Mouse (Mus musculus): ENCODE data around the gene Maml3. TPM values are rescaled to one million over a fixed set of nuclear protein-coding genes. Genes with fewer than 3 reads are reported as not detected.

Gene Maml3
- total RNA-seq, 1 experiment, result 1.2 TPM

- H3K4me3 ChIP-seq (ENCODE audit: insufficient read depth in 1 of 2, low read depth in 1 of 2, low read length in 2 of 2, poor library complexity in 1 of 2, severe bottlenecking in 1 of 2), result no peak overlapping the region
- in situ Hi-C loops (cut with MboI; ENCODE audit: low sequenced_read_pairs in 2 of 2, unreplicated experiment in 2 of 2), result no loop called here
- H3K27ac ChIP-seq (ENCODE audit: insufficient read depth, low read depth, low read length, poor library complexity, severe bottlenecking), result no peak overlapping the region
- H3K4me1 ChIP-seq (ENCODE audit: control insufficient read depth in 2 of 2, insufficient read depth in 2 of 2, low read length in 2 of 2, poor library complexity in 1 of 2), result no peaks in the 10 kb centered on the region
- no peak for DNase-seq (ENCODE audit: low read depth, low spot score)
- TF ChIP-seq ZC3H11A (IDR thresholded peaks at IDR 0.05; ENCODE audit: borderline replicate concordance, low read depth, low read length) (no peak), ZNF384 (IDR thresholded peaks at IDR 0.05; ENCODE audit: low read depth, low read length) (no peak), CHD2 (IDR thresholded peaks at IDR 0.05; ENCODE audit: low read depth, low read length) (no peak), HCFC1 (IDR thresholded peaks at IDR 0.05; ENCODE audit: borderline replicate concordance, insufficient read depth, low read length) (no peak), MAFK (IDR thresholded peaks at IDR 0.05; ENCODE audit: insufficient read depth, low read depth, low read length) (no peak)
- H3K9ac ChIP-seq (ENCODE audit: insufficient read depth, low read depth, low read length, poor library complexity, severe bottlenecking), result no peak overlapping the region
- no peaks in the 10 kb centered on the region for H3K9me3 ChIP-seq (ENCODE audit: control insufficient read depth, insufficient read depth, low read depth, low read length)
- H3K36me3 ChIP-seq (ENCODE audit: control insufficient read depth, insufficient read depth, low read length, poor library complexity, severe bottlenecking), result no peaks in the 10 kb centered on the region
Measured at GRCm38 (mm10) chr3:51727968-51728367, 376.9 kb downstream of the Maml3 start.

- in situ Hi-C loops (cut with MboI; ENCODE audit: low sequenced_read_pairs in 2 of 2, unreplicated experiment in 2 of 2), result no loop called here
- TF ChIP-seq ZC3H11A (IDR thresholded peaks at IDR 0.05; ENCODE audit: borderline replicate concordance, low read depth, low read length) (no peak), CHD2 (IDR thresholded peaks at IDR 0.05; ENCODE audit: low read depth, low read length) (no peak), ZNF384 (IDR thresholded peaks at IDR 0.05; ENCODE audit: low read depth, low read length) (no peak), MAFK (IDR thresholded peaks at IDR 0.05; ENCODE audit: insufficient read depth, low read depth, low read length) (no peak), HCFC1 (IDR thresholded peaks at IDR 0.05; ENCODE audit: borderline replicate concordance, insufficient read depth, low read length) (no peak)
- Histone ChIP-seq H3K27ac (ENCODE audit: insufficient read depth, low read depth, low read length, poor library complexity, severe bottlenecking) (no peak overlapping the region), H3K4me1 (ENCODE audit: control insufficient read depth in 2 of 2, insufficient read depth in 2 of 2, low read length in 2 of 2, poor library complexity in 1 of 2) (no peaks in the 10 kb centered on the region), H3K36me3 (ENCODE audit: control insufficient read depth, insufficient read depth, low read length, poor library complexity, severe bottlenecking) (no peaks in the 10 kb centered on the region), H3K9ac (ENCODE audit: insufficient read depth, low read depth, low read length, poor library complexity, severe bottlenecking) (no peak overlapping the region), H3K9me3 (ENCODE audit: control insufficient read depth, insufficient read depth, low read depth, low read length) (no peaks in the 10 kb centered on the region), H3K4me3 (ENCODE audit: insufficient read depth in 1 of 2, low read depth in 1 of 2, low read length in 2 of 2, poor library complexity in 1 of 2, severe bottlenecking in 1 of 2) (no peak overlapping the region)
- no peak for DNase-seq (ENCODE audit: low read depth, low spot score)
Measured at GRCm38 (mm10) chr3:51727487-51727886, 377.4 kb downstream of the Maml3 start.

GRCm38 (mm10) chr3:51726257-51726656, 378.6 kb downstream of the Maml3 start:
- Histone ChIP-seq H3K4me3 (ENCODE audit: insufficient read depth in 1 of 2, low read depth in 1 of 2, low read length in 2 of 2, poor library complexity in 1 of 2, severe bottlenecking in 1 of 2) (no peak overlapping the region), H3K9ac (ENCODE audit: insufficient read depth, low read depth, low read length, poor library complexity, severe bottlenecking) (no peak overlapping the region), H3K27ac (ENCODE audit: insufficient read depth, low read depth, low read length, poor library complexity, severe bottlenecking) (no peak overlapping the region), H3K4me1 (ENCODE audit: control insufficient read depth in 2 of 2, insufficient read depth in 2 of 2, low read length in 2 of 2, poor library complexity in 1 of 2) (no peaks in the 10 kb centered on the region), H3K9me3 (ENCODE audit: control insufficient read depth, insufficient read depth, low read depth, low read length) (no peaks in the 10 kb centered on the region), H3K36me3 (ENCODE audit: control insufficient read depth, insufficient read depth, low read length, poor library complexity, severe bottlenecking) (no peaks in the 10 kb centered on the region)
- DNase-seq (ENCODE audit: low read depth, low spot score), result no peak
- TF ChIP-seq ZC3H11A (IDR thresholded peaks at IDR 0.05; ENCODE audit: borderline replicate concordance, low read depth, low read length), result no peak
- no peak for TF ChIP-seq ZNF384 (IDR thresholded peaks at IDR 0.05; ENCODE audit: low read depth, low read length)
- no peak for TF ChIP-seq HCFC1 (IDR thresholded peaks at IDR 0.05; ENCODE audit: borderline replicate concordance, insufficient read depth, low read length)
- no peak for TF ChIP-seq CHD2 (IDR thresholded peaks at IDR 0.05; ENCODE audit: low read depth, low read length)
- no peak for TF ChIP-seq MAFK (IDR thresholded peaks at IDR 0.05; ENCODE audit: insufficient read depth, low read depth, low read length)
- in situ Hi-C loops (cut with MboI; ENCODE audit: low sequenced_read_pairs in 2 of 2, unreplicated experiment in 2 of 2), result no loop called here

- H3K27ac ChIP-seq (ENCODE audit: insufficient read depth, low read depth, low read length, poor library complexity, severe bottlenecking), result no peak overlapping the region
- H3K9ac ChIP-seq (ENCODE audit: insufficient read depth, low read depth, low read length, poor library complexity, severe bottlenecking), result no peak overlapping the region
- no peak overlapping the region for H3K4me3 ChIP-seq (ENCODE audit: insufficient read depth in 1 of 2, low read depth in 1 of 2, low read length in 2 of 2, poor library complexity in 1 of 2, severe bottlenecking in 1 of 2)
- DNase-seq (ENCODE audit: low read depth, low spot score), result no peak
- in situ Hi-C loops (cut with MboI; ENCODE audit: low sequenced_read_pairs in 2 of 2, unreplicated experiment in 2 of 2), result no loop called here
- H3K9me3 ChIP-seq (ENCODE audit: control insufficient read depth, insufficient read depth, low read depth, low read length), result no peaks in the 10 kb centered on the region
- no peak for TF ChIP-seq MAFK (IDR thresholded peaks at IDR 0.05; ENCODE audit: insufficient read depth, low read depth, low read length)
- no peak for TF ChIP-seq ZC3H11A (IDR thresholded peaks at IDR 0.05; ENCODE audit: borderline replicate concordance, low read depth, low read length)
- H3K36me3 ChIP-seq (ENCODE audit: control insufficient read depth, insufficient read depth, low read length, poor library complexity, severe bottlenecking), result no peaks in the 10 kb centered on the region
- no peaks in the 10 kb centered on the region for H3K4me1 ChIP-seq (ENCODE audit: control insufficient read depth in 2 of 2, insufficient read depth in 2 of 2, low read length in 2 of 2, poor library complexity in 1 of 2)
Measured at GRCm38 (mm10) chr3:51719982-51720381, 384.9 kb downstream of the Maml3 start.

- H3K4me3 ChIP-seq (ENCODE audit: insufficient read depth in 1 of 2, low read depth in 1 of 2, low read length in 2 of 2, poor library complexity in 1 of 2, severe bottlenecking in 1 of 2), result no peak overlapping the region
- no peaks in the 10 kb centered on the region for H3K9me3 ChIP-seq (ENCODE audit: control insufficient read depth, insufficient read depth, low read depth, low read length)
- in situ Hi-C loops (cut with MboI; ENCODE audit: low sequenced_read_pairs in 2 of 2, unreplicated experiment in 2 of 2), result no loop called here
- no peak overlapping the region for H3K9ac ChIP-seq (ENCODE audit: insufficient read depth, low read depth, low read length, poor library complexity, severe bottlenecking)
- DNase-seq (ENCODE audit: low read depth, low spot score), result no peak
- TF ChIP-seq MAFK (IDR thresholded peaks at IDR 0.05; ENCODE audit: insufficient read depth, low read depth, low read length) (no peak), ZNF384 (IDR thresholded peaks at IDR 0.05; ENCODE audit: low read depth, low read length) (no peak), ZC3H11A (IDR thresholded peaks at IDR 0.05; ENCODE audit: borderline replicate concordance, low read depth, low read length) (no peak), HCFC1 (IDR thresholded peaks at IDR 0.05; ENCODE audit: borderline replicate concordance, insufficient read depth, low read length) (no peak), CHD2 (IDR thresholded peaks at IDR 0.05; ENCODE audit: low read depth, low read length) (no peak)
- H3K27ac ChIP-seq (ENCODE audit: insufficient read depth, low read depth, low read length, poor library complexity, severe bottlenecking), result no peak overlapping the region
- no peaks in the 10 kb centered on the region for H3K4me1 ChIP-seq (ENCODE audit: control insufficient read depth in 2 of 2, insufficient read depth in 2 of 2, low read length in 2 of 2, poor library complexity in 1 of 2)
- H3K36me3 ChIP-seq (ENCODE audit: control insufficient read depth, insufficient read depth, low read length, poor library complexity, severe bottlenecking), result no peaks in the 10 kb centered on the region
Measured at GRCm38 (mm10) chr3:51719373-51719772, 385.5 kb downstream of the Maml3 start.

All from ES-E14 (cell line).